Mouse (Mus musculus) adrenal gland, postnatal 10 days (tissue): ENCODE data around the gene Fam76b. TPM values are rescaled to one million over a fixed set of nuclear protein-coding genes. Genes with fewer than 3 reads are reported as not detected.
"Not testable (repeated sequence)": the region's sequence is repeated elsewhere in the genome, so short reads cannot be mapped to it uniquely, and the experiment has no call there.

ENCODE experiments used
- DNase-seq: peaks from one replicate; pipeline ENCODE4 v3.0.0; 2021; ENCODE audit warnings: mixed read lengths
- long read RNA-seq, 2 experiments: library from polyadenylated mRNA; stranded (forward); transcript quantifications; one replicate each; pipeline ENCODE4 v2.0.0; 2021
- total RNA-seq, 2 experiments: library from RNA; stranded (reverse); gene quantifications; 2 replicates each; pipeline ENCODE4 v1.2.3; 2021

Gene Fam76b
- total RNA-seq: 10 to 100 TPM; 20.0 to 32.4 TPM
- long read RNA-seq, experiment 1, transcript Fam76b-201 (10 exons, 3,702 nt): major isoform, 5 of 9 reads
- long read RNA-seq, experiment 1, partial matches to known transcripts: 1 of 9 reads
- long read RNA-seq, experiment 1, other reads (novel, unspliced or antisense): 3 of 9 reads
- long read RNA-seq, experiment 2, partial matches to known transcripts: 0 of 7 reads
- long read RNA-seq, experiment 2, other reads (novel, unspliced or antisense): 3 of 7 reads

DNA sequence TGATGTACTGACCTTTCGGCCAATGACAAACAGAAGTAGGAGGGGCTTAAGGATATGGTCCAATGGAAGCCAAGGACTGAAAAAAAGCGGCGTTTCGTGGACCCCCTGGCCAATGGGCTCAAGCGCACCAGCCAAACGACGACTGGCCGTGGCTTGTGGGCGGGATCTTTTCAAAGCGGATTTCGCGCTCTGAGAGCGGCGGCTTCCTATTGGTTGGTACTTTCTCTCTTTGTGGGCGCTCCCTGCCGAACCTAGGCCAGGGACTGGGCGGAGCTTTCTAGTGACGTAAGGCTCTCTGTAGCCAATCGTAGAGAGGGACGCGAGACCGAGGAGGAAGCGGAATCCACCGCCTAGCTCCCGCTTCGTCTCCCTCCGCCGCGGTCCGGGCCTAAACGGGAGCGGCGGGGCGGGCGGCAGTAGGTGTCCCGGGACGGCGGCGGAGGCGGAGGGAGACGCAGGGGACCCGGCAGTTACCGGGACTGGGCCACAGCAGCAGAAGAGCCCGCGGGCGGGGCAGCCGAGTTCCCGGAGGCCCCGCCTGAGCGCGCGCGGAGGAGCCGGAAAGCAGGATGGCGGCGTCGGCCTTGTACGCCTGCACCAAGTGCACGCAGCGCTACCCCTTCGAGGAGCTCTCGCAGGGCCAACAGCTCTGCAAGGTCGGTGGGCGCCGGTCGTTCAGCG lies at the start of gene Fam76b:
Fam76b (plus strand) TSS at position 311 of the 681 bp plus-strand sequence.
- peak; percentile 99 for DNase-seq

DNA sequence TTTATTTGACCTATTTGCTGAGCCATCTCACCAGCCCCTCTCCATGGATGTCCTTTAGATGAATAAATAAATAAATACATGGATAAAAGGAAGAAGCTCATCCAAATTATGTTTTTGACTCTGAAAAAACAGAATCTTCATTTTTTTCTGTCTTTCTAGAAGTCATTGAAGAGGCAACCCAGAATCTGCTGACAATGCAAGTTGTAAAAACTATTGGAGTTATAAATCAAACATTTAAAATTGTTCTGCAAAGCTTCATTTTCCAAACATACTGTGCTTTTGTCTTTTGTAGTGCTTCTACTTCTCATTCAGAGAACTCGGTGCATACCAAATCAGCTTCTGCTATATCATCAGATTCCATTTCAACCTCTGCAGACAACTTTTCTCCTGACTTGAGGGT lies 45.5 kb upstream of the Fam76b start:
- DNase-seq: no peak

DNA sequence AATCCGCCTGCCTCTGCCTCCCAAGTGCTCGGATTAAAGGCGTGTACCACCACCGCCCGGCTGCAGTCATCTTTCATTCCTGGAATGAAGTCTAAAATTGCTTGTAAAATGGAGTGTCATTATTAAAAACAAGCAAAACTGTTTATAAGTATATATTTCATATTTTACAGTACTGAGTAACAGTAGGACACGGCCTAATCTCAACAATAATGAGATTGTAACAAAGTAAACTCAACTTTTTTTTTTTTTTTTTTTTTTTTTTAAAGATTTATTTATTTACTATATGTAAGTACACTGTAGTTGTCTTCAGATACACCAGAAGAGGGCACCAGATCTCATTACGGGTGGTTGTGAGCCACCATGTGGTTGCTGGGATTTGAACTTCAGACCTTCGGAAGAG lies 36.7 kb upstream of the Fam76b start:
- not testable (repeated sequence) for DNase-seq

DNA sequence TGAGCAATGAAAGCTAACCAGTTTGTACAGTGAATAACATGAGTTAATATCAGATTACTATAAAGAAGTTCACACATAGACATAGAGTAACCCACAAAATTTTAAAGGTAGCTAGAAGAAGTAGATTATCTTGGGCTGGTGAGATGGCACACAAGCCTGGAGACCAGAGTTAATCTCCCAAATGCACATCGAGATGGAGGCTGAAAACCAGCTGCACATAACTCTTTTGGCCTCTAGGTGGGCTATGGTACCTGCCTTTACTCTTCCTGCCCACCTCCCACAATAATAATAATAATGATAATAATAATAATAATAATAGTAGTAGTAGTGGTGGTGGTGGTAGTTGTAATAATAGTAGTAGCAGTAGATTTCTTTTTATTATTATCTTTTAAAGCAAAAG lies 33.2 kb upstream of the Fam76b start:
- DNase-seq: no peak

DNA sequence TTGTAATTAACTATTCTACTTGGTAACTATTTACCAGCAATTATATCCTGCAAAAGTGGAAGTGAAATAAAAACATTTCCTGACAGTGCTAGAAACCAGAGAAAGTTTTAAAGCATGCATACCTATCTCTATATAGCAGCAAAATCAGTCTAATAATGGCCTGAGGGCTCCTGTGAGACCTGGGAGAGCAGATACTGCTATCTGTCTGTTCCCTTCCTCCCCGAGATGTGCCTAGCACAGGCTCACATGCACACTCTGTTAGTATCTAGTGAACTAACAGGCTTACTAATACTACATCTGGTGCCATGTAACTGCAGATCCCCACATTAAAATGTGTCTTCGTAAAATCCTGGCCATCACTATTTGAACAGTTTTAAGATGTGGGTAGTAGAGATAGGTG lies 32.8 kb upstream of the Fam76b start:
- DNase-seq: no peak

DNA sequence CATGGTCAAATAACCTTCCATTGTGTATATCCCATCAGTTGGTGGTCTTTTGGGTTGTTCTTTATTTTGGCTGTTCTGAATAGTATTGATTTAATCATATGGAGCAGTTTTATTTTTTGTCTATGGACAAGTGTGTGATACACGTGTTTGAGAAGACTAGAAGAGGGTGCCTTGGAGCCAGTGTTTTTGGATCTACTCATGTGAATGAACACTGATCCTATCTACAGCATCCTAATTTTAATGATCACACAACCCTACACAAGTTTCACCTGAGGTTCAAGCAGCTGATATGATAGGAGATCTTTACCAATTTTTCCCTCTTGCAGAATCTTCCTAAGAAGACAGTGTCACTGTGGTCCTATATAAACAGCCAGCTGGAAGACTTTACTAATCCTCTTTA lies 23.0 kb upstream of the Fam76b start:
- no peak for DNase-seq

DNA sequence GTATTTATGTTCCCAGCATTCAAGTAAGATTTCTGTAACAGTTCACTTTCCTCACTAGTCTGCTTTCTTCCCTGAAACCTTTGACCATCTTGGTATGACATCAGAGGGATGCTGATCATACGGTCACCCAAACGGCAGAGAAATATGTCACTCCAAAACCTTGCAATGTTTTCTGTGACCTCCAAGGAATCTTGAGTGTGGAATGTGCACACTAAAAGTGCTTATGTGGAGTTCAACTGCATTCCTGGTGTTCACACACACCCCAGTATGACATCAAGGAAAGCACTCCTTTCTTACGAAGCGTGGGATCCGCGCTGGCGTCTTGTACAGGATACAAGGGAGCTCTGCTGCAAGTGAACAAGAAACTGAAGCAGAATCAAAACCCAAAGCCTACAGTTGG lies 20.7 kb upstream of the Fam76b start:
- no peak for DNase-seq

DNA sequence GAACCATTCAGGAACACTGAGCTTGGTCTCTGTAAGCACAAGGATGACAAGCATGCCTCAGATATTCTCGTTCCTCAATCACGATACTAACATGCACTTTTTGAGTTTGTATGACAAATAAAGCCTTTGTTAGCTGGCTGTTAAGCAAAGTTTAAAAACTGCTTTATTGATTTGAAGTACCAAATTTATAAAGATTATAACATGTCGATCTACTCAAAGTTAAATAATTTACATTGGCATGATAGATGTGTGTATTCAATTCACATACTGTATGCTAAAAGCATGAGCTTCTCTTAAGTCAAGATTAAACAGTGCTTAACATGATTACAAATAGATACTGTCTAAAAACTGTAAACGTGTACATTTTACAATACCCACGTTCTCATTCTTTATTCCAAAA lies 19.9 kb upstream of the Fam76b start:
- no peak for DNase-seq

DNA sequence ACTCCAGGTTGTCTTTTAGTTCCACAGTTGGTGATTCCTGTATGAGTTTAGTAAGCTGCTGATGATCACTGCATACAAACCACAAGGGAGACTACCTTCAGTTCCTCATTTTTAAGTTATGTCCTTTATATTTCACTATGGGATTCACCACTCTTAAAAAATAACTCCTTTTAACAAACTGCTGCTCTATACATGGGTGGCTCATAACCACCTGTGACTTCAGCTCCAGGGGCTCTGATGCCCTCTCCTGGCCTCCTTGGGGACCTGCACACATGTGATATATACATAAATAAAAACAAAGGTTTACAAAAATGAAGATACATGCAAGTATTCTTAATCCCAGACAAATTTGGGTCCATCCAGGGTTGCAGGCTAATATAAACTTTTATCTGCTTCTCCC lies 17.6 kb upstream of the Fam76b start:
- DNase-seq: no peak

DNA sequence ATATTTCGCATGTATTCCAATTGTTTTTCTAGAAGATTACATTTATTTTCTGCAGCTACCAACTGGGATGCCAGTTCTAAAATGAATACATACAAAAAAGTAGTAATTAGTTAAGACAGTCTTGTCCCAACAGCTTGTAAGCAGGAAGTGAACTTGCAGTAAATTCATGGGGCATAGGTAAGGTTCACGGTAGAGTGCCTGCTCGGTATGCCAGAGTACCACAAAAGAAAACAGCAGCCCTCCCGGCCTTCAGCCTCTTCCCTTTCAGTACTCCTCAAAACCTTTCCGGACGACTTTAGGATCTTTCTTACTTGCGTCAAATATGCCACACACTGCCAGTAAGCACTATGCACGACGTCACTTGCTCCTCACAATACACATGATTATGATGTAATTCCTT lies 9.1 kb upstream of the Fam76b start:
- no peak for DNase-seq

DNA sequence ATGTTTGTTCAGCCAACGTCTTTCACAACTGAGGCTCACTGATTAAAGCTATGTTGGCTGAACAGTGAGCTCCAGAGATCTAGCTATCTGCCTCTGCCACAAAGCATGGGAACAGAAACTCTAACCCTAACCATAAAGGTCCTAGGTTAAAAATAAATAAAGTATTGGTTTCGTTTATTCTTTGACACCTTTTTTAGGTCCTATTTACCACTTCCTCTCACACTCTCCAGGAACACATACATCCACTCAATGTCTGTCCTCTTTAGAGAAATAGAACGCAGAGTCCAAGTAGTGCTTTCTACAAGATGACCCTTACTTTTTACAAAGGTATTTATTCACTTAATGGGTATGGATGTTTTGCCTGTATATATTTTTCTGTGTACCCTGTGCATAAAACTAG lies 6.7 kb upstream of the Fam76b start:
- DNase-seq: no peak

DNA sequence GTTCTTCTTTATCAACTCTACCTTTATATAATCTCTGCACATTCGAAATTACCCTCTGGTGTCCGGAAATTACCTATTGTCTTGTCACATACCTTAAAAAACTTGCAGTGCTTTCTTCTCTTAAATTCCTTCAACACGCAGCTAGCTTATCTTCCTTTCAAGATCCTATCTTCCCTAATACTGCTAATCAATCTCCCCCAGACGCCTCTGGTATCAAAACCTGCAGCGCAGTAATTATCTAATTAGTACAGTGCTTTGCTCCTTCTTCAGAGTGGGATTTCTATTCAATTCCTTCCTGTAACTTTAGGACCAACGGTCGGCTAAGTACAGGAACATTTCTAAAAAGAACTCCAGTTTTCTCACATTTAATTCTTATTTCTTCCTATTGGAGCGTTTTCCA lies 1.6 kb upstream of the Fam76b start:
- no peak for DNase-seq

DNA sequence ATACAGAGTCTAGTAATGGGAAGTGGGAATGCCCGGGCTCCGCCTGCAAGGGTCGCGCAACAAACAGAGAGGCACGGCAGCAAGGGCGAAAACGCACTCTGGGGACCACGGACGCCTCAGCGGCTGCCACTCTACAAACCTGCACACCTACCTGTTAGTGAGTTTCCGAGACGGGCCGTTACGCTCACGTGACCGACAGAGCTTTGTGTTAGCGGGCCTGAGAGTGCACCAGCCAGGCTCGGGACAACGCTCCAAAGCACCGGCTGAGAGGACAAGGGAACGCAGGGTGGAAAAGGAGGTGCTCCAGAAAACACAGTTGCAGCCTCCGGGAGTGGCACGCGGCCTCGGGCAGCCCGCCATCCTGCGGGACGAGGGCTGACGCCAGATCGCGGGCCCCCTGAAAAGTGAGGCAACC lies 1.1 kb upstream of the Fam76b start:
- peak; percentile 76 for DNase-seq

DNA sequence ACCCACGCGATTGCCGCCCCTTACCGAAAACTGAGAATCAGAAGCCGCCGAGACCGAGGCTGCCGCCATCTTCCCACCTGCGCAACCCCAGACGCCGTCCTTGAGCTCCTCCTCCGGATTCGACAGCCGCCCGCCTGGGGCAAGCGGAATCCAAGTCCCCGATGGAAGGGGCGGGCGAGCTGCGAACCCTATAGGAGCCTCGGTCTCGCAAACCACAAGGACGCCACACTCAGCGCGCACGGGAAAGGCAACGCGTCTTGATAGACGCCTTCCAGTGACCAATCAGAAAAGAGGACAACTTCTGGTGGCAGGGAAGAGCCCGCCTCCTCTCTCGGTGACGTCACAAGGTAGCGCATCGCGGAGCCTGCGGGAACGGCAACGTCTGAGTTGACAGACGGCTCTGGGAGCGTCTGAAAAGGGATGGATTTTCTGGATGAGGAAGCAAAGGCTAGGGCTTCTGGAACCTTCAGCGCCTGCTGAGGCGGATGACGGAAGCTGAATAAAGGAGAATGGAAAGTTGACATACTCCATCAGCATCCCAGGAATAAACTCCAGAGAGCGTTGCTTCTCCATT lies 597 bp upstream of the Fam76b start, which contains the start of gene Cep57:
Cep57 (minus strand) TSS at position 276 of the 574 bp plus-strand sequence.
- peak; percentile 92 for DNase-seq

DNA sequence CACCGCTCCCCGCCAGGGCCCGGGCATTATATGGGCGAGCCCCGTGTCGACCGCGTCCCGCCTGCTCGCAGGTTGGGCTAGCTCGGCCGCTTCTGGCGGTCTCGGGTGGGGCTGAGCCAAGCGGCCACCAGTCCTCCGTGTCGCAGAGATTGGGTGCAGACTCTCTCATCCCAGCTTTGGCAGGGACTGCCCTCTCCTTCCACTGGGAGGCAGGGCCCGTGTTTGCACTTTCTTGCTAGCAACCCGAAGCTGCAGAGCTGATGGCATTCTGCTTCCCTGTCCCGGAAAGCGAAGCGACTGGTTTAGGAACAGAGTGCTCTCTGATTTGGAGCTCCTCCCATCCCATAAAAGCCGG lies 548 bp downstream of the Fam76b start:
- no peak for DNase-seq

DNA sequence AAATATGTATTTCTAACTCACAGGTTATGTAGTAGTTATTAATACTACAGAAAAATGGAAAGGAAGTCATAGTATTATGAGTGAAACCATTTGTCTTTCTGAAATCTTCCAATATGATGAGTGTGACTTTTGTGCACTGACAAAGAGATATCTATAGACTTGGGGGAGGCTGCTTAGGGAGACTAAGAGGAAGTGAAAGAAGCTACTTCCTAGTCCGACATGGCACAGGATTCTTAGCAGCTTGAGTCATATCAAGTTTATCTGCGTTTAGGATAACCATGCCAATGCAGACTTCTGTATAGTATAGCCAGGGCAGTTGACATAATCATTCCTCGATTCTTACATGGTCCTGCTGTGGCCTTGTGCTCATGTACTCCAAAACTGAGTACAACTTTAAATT lies 7.7 kb downstream of the Fam76b start:
- DNase-seq: no peak

DNA sequence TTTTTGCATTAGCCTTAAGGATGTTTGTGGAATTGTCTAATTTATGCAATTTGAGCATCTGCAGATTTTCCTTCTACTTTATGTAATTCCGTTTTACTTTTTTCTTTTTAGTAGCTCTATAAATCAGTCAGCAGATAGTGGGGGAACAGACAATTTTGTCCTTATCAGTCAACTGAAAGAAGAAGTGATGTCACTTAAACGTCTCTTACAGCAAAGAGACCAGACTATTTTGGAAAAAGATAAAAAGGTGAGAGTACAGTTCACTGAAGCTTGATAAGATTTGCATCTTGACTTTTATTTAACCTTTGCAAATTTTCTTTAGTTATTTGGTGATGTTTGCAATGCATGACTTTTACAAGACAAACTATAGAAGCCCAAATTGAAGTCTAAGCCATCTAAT lies 9.2 kb downstream of the Fam76b start:
- DNase-seq: no peak

DNA sequence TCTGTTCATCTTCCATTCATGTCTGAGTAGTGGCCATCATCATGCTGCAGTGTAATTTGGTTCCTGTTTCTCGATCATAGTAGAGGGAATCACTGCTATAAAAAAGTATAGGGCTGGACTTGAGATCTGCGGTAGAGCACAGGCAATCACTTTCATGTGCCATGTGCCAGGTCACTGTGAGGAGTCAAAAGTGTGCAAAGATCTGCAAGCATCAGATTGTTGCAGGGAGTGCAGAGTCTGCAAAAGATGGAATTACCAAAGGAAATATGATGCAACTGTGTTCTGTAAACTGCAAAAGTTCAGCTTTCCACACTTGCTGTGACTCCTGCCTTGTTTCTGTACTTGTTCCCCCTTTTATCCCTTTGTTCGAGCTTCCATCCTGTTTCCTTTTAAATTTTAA lies 20.1 kb downstream of the Fam76b start:
- DNase-seq: no peak

DNA sequence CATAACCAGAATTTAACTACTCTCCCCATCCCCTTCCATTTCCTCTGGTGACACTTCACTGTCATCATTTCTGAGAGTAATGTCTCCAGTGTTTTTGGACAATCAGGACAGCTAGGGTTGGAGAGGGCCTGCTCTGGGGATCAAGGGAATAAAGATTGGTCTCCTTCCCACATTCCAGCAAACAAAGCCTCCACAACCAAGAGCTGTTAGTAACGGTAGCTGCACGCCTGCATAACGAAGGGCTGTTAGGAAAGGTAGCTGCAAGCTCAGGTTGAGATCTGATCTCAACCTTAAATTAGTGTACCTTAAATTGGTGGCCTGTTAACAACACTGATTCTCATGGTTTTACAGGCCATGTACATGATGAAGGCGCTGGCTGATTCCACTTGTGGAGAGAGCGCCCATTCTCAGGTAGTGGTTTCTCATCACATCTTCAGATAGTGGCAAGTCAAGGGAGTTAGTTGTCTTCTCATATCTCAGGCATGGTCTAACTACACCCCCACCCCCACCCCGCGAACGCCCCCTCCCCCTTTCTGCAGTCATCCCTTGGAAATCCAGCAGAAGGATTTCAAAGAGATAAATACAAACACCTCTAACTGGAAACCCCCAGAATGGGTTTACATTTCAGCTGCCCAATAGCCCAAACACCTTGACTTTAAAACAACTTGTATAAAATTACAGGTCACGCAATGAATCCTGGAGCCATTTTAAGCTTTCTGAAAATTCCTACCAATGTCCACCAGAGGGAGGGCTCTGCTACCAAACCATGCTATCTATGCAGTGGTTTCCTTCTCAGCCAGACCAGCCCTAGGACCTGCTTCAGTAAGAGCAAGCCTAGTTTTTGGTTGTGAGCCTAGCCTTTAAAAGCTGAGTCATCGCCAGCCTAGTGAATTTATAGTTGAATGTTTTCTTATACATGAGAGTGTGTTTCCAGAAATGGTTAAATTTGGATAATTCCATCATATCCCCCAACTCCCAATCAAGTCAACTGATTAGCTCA lies 21.3 kb downstream of the Fam76b start:
- DNase-seq: peak; percentile 29

DNA sequence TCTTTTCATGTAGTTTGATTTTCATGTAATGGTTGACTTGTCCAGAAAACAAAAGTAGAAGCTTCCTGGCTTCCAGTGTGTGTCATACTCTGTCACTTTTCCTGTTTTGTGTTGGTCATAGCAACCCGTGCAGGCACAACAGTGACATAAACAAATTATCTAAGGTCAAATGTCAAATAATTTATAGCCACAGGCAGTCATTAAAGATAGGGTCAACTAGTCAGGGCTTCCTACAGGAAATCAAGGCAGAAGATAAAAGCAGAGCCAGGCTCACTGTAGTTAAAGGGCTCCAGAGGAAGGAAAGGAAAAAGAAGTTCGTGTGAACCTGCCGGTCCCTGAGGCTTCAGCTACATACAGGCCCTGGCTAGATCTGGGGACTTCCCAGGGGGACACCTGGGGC lies 26.4 kb downstream of the Fam76b start:
- no peak for DNase-seq

DNA sequence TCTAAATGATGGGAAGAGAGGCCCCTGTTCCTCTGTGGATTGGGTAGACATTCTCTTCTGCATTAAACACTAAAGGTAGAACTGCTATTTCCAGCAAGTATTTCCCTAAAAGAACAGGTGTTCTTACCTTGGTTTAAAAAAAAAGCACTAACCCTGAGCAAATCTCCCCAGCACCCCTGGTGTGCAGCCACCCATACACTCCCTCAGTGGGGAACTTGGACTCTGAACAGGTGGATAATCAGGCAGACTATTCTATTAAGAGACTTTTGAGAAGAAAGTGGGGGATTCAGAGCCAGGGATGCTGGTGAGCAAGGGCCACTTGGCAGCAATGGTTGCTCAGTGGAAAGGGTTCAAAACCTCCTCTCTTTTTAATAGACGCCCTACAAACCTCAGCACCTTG lies 28.7 kb downstream of the Fam76b start:
- no peak for DNase-seq

DNA sequence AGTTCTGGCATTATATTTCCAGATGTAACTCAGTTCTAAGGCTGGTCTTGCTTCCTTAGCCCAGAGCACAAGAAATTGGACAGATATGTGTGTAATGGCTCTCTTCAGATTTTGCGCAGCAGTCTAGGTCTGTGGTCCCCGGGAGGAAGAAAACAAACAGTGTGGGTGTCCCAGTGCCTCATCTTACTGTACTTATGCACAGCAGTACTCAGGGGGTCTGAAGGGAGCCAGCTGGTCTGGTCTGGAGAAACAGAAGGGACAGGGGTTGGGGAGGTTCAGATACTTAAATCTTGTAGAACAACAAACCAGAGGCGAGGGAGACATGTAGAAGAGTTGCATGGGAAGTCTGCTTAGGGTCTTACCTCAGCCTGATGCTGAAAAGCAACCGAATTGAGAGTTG lies 29.3 kb downstream of the Fam76b start:
- DNase-seq: no peak

DNA sequence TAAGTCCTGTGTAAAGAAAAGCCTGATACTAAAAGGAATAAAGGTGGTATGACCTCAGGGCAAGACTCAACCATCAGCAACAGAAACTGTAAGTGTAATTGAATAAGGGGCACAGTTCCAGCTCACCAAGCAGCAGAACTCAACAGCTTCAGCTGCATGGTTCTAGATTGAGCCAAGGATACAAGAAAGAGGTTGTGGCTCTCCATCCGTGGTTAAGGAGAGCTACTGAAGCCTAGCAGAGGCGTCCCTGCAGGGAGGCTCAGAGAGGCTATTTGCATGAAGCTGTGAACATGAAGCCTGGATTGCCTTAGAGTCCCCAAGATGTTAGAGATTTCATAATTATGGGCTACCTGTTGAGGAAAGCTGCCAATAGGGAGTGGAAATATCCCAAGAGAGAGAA lies 40.1 kb downstream of the Fam76b start:
- DNase-seq: no peak
